Mouse (Mus musculus) thymus, adult 2 months (tissue): Measurements from ENCODE around the gene Kat8.

Experiments used
- CTCF ChIP-seq: fragments of 200-500 bp; IDR thresholded peaks from 2 replicates; pipeline ENCODE4 v1.5.1; 2012; ENCODE audit warnings: mild to moderate bottlenecking, control low read depth, low read length, moderate library complexity, borderline replicate concordance; ENCODE audit not compliant: control insufficient read depth, poor library complexity, insufficient read depth; ENCODE audit errors: extremely low read depth
- POLR2A ChIP-seq: fragments of 200-500 bp; IDR thresholded peaks from 2 replicates; pipeline ENCODE4 v1.6.1; 2012; ENCODE audit warnings: mild to moderate bottlenecking, low read length, control low read depth, moderate library complexity; ENCODE audit not compliant: control insufficient read depth, poor library complexity, insufficient read depth; ENCODE audit errors: extremely low read depth

DNA sequence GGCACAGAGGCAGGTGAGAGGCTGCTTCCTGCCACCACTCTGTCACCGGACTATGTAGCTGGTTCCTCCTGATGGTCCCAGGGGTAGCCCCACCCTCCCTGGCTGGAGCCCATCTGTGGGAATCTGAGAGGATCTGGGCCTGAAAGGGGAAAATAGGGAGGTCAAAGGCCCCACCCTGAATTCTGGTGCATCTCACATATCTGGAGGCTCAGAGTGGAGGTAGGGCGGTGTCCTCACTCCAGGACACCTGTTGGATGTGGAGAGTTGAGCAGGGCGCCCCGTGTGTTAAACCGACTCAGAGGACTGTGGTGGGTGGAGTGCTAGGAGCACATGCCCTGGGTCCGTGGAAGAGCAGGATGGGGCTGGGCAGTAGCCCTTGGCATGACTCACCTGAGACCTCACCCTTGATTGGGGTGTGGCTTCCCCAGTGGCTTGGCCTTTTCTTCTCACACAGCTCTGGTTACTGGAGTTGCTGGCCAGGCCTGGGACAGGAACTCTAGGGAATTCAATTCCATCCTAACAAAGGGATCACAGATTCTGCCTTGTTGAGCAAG is 34.2 kb downstream of the Kat8 start, which contains the start of gene Prss36:
- TF ChIP-seq CTCF (no peak), POLR2A (no peak)
